8 mouse cellular contexts compared by ENCODE assay signal in the genomic region with DNA sequence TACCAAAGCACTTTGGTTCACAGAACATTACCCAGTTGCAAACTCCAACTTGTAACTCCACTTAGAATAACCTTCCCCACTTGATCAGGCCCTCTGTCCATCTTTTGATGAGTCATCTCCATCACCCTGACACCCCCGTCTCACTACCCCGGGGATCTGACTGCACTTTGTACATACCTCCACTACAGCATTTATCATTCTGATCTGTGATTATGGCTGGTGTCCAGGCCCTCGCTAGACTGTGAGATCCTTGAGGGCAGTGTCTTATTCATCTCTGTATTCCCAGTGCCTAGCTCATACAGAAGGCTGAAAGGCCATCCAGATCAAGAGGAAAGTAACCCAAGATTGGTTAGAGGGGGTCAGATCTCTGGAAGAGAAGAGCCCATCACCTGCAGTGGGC. TPM values are rescaled to one million over a fixed set of nuclear protein-coding genes. Genes with fewer than 3 reads are reported as not detected.
DNase-seq lines count a peak whose midpoint lies in the region; ATAC-seq and TF ChIP-seq lines count a peak whose summit lies in the region.

No protein-coding gene starts in this region.

- H3K4me1 ChIP-seq in erythroblast, embryonic 14.5 days (ENCODE audit: control insufficient read depth) = peaks cover 76% of the 10 kb centered on the region
- peaks cover 11% of the 10 kb centered on the region for H3K4me1 ChIP-seq in forebrain, embryonic 16.5 days (replicated peaks; ENCODE audit: control insufficient read depth, insufficient read depth, low read length)
- peaks cover 31 to 44% of the 10 kb centered on the region in 2 experiments for H3K4me1 ChIP-seq in liver, embryonic 14.5 days (replicated peaks; ENCODE audit: control insufficient read depth in 2 of 2, insufficient read depth in 2 of 2, low read length in 1 of 2)

- DNase-seq in A20 (ENCODE audit: low read depth, low spot score) = peak; percentile 17
- DNase-seq in liver, embryonic 14.5 days (ENCODE audit: low read depth in 3 of 3, low spot score in 3 of 3) = no peak
- no peak for DNase-seq in left cerebral cortex, adult 8-10 months (ENCODE audit: low spot score in 2 of 2)
- no peak for DNase-seq in left cerebral cortex, adult 11 months (ENCODE audit: low spot score)
- DNase-seq in right cerebral cortex, postnatal 14 days = no peak

- peak overlapping the region; percentile 84 for H3K4me2 ChIP-seq in forebrain, embryonic 16.5 days (ENCODE audit: low read length)
- peak overlapping the region; percentile 71 for H3K4me2 ChIP-seq in liver, embryonic 14.5 days (ENCODE audit: low read depth)

- peak overlapping the region; percentile 6 for H3K4me3 ChIP-seq in erythroblast, embryonic 14.5 days (replicated peaks)
- peak overlapping the region; percentile 77 for H3K4me3 ChIP-seq in forebrain, embryonic 16.5 days (replicated peaks; ENCODE audit: low read length)
- H3K4me3 ChIP-seq in liver, embryonic 14.5 days (ENCODE audit: insufficient read depth in 1 of 2, low read depth in 2 of 2, low read length in 2 of 2) = peak overlapping the region; percentile 73 to 84; a peak in 3 of 4 replicates

- TF ChIP-seq EP300 in liver, embryonic 14.5 days (IDR thresholded peaks at IDR 0.05; ENCODE audit: low read depth) = no peak

- no peak for ATAC-seq in erythroblast, adult 5-6 weeks (replicated peaks; ENCODE audit: low FRiP score, poor library complexity, severe bottlenecking)
- ATAC-seq in forebrain, embryonic 16.5 days = no peak
- no peak for ATAC-seq in liver, embryonic 14.5 days (ENCODE audit: insufficient read depth)

- H3K27ac ChIP-seq in forebrain, embryonic 16.5 days (ENCODE audit: low read length) = no peak overlapping the region
- no peak overlapping the region for H3K27ac ChIP-seq in liver, embryonic 14.5 days

- TF ChIP-seq CTCF in liver, embryonic 14.5 days (IDR thresholded peaks at IDR 0.05; ENCODE audit: low read depth) = no peak

- peak overlapping the region; percentile 75; the same call in 1 of the 2 replicates for H3K9ac ChIP-seq in forebrain, embryonic 16.5 days (replicated peaks; ENCODE audit: low read depth, low read length)
- no peak overlapping the region; the same call in 1 of the 2 replicates for H3K9ac ChIP-seq in liver, embryonic 14.5 days (replicated peaks)

- 71% methylated on average over 3 of the region's 3 CpGs for WGBS in forebrain, embryonic 16.5 days
- 13% methylated on average over 3 of the region's 3 CpGs for WGBS in liver, embryonic 14.5 days (ENCODE audit: insufficient replicate concordance)

- H3K36me3 ChIP-seq in erythroblast, embryonic 14.5 days (ENCODE audit: control insufficient read depth) = no peaks in the 10 kb centered on the region
- no peaks in the 10 kb centered on the region for H3K36me3 ChIP-seq in forebrain, embryonic 16.5 days (ENCODE audit: control insufficient read depth, insufficient read depth)
- no peaks in the 10 kb centered on the region for H3K36me3 ChIP-seq in liver, embryonic 14.5 days (replicated peaks; ENCODE audit: control insufficient read depth, insufficient read depth, low read depth)

- no peaks in the 10 kb centered on the region for H3K9me3 ChIP-seq in erythroblast, embryonic 14.5 days (ENCODE audit: control insufficient read depth, low read length)
- no peaks in the 10 kb centered on the region for H3K9me3 ChIP-seq in forebrain, embryonic 16.5 days (ENCODE audit: control insufficient read depth, low read length)
- no peaks in the 10 kb centered on the region for H3K9me3 ChIP-seq in liver, embryonic 14.5 days (ENCODE audit: control insufficient read depth, low read length)

- peaks cover 7% of the 10 kb centered on the region for H3K27me3 ChIP-seq in erythroblast, embryonic 14.5 days (ENCODE audit: control insufficient read depth)
- H3K27me3 ChIP-seq in forebrain, embryonic 16.5 days (replicated peaks; ENCODE audit: control insufficient read depth, insufficient read depth, low read length) = no peaks in the 10 kb centered on the region
- H3K27me3 ChIP-seq in liver, embryonic 14.5 days (ENCODE audit: control insufficient read depth, insufficient read depth, low read length) = no peaks in the 10 kb centered on the region

RNA-seq across cellular contexts. Expression of a gene that starts 1.0 kb away (rescaled TPM):
- polyA plus RNA-seq in erythroblast, embryonic 14.5 days (2012) = 0.11 and 0.17 TPM in 2 replicates
- total RNA-seq in erythroblast, adult 5-6 weeks (2015; ENCODE audit: low replicate concordance) = 4.2 and 8.1 TPM in 2 replicates
- 2.3 and 7.2 TPM in 2 replicates for total RNA-seq in erythroblast, adult 5-6 weeks (2017; ENCODE audit: low replicate concordance)
- 16.2 and 16.4 TPM in 2 replicates for polyA plus RNA-seq in forebrain, embryonic 16.5 days (2015; fragmentation: Nextera tagmentation; extraction: Ambion mirVana)
- polyA plus RNA-seq in liver, embryonic 14.5 days (2012; rRNA removed) = 5.0 and 6.5 TPM in 2 replicates
- polyA plus RNA-seq in liver, embryonic 14.5 days (2014; fragmentation: Nextera tagmentation; extraction: Ambion mirVana) = 14.4 and 15.5 TPM in 2 replicates
- 1 to 10 TPM; 5.0 to 6.8 (median 6.0) TPM for total RNA-seq in left cerebral cortex, adult 8-10 months (2022)

RNA-seq across cellular contexts. Expression of a gene that starts 1.4 kb away (rescaled TPM):
- not detected in 2 replicates for polyA plus RNA-seq in erythroblast, embryonic 14.5 days (2012)
- 2.9 TPM in 1 of 2 replicates, not detected in the other for total RNA-seq in erythroblast, adult 5-6 weeks (2015; ENCODE audit: low replicate concordance)
- 0.43 TPM in 1 of 2 replicates, not detected in the other for total RNA-seq in erythroblast, adult 5-6 weeks (2017; ENCODE audit: low replicate concordance)
- polyA plus RNA-seq in forebrain, embryonic 16.5 days (2015; fragmentation: Nextera tagmentation; extraction: Ambion mirVana) = 0.14 and 0.29 TPM in 2 replicates
- polyA plus RNA-seq in liver, embryonic 14.5 days (2012; rRNA removed) = 0.04 and 0.06 TPM in 2 replicates
- polyA plus RNA-seq in liver, embryonic 14.5 days (2014; fragmentation: Nextera tagmentation; extraction: Ambion mirVana) = 0.15 TPM in 2 replicates
- 1 to 10 TPM in 1 of 4 experiments, under 1 TPM in 3; 0.46 to 1.2 (median 0.76) TPM for total RNA-seq in left cerebral cortex, adult 8-10 months (2022)

RNA-seq across cellular contexts. Expression of a gene that starts 5.9 kb away (rescaled TPM):
- not detected in 2 replicates for polyA plus RNA-seq in erythroblast, embryonic 14.5 days (2012)
- total RNA-seq in erythroblast, adult 5-6 weeks (2015; ENCODE audit: low replicate concordance) = not detected in 2 replicates
- not detected in 2 replicates for total RNA-seq in erythroblast, adult 5-6 weeks (2017; ENCODE audit: low replicate concordance)
- 11.4 and 15.5 TPM in 2 replicates for polyA plus RNA-seq in forebrain, embryonic 16.5 days (2015; fragmentation: Nextera tagmentation; extraction: Ambion mirVana)
- polyA plus RNA-seq in liver, embryonic 14.5 days (2012; rRNA removed) = 0.15 and 0.41 TPM in 2 replicates
- polyA plus RNA-seq in liver, embryonic 14.5 days (2014; fragmentation: Nextera tagmentation; extraction: Ambion mirVana) = 0.96 and 1.2 TPM in 2 replicates
- 10 to 100 TPM; 20.9 to 24.6 (median 23.2) TPM for total RNA-seq in left cerebral cortex, adult 8-10 months (2022)

Comparison
In these comparisons a context has a peak if more than half of its experiments do, and no peak if none do; other contexts are left out.
1. H3K4me3 ChIP-seq: peak in every context shown above with its lines; median percentile 78 in liver, embryonic 14.5 days; 77 in forebrain, embryonic 16.5 days; 6 in erythroblast, embryonic 14.5 days.